Mouse (Mus musculus): ENCODE measurements at regions not wholly inside any gene's neighbourhood (a gene's known extent, or its start where the extent isn't known, plus 50 kb on each side); places are given as distances from the start of the nearest gene placed in this dataset.

DNA sequence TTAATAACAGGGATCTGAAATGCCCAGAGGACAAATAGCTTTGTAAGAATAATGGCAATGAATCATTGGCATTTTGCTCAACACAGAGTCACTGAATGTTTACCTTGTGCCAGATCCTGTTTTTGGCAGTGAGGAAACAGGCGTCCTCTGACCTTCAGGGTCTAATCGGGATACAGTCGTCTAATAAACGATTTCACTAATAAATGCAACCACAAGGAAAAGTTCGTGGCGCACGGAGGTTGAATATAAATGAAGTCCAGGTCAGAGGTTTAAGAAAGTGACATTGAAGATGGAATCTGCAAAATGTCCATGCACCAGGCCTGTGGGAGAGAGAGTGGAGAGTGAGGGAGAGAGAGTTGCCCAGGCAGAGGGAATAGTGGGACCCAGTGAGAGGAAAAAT, 387.5 kb downstream of the 1810013L24Rik start:
- TF ChIP-seq EP300 (IDR thresholded peaks at IDR 0.05; ENCODE audit: low read depth): no peak
- TF ChIP-seq CTCF (IDR thresholded peaks at IDR 0.05; ENCODE audit: low read depth): no peak

All from liver, embryonic 14.5 days (tissue).